Mouse (Mus musculus): ENCODE results near the gene Rad54l2. TPM values are rescaled to one million over a fixed set of nuclear protein-coding genes. Genes with fewer than 3 reads are reported as not detected.

The Rad54l2 gene
- polyA plus RNA-seq, 1 experiment from 2014 or later: 10.2 TPM

GRCm38 (mm10) chr9:106783554-106783953, 5.4 kb downstream of the Rad54l2 start:
- Histone ChIP-seq H3K4me1 (peaks cover 18% of the 10 kb centered on the region), H3K27ac (replicated peaks) (no peak overlapping the region), H3K36me3 (replicated peaks) (no peaks in the 10 kb centered on the region), H3K27me3 (replicated peaks; ENCODE audit: low read depth, poor library complexity, severe bottlenecking) (no peaks in the 10 kb centered on the region), H3K9me3 (no peaks in the 10 kb centered on the region), H3K4me3 (no peak overlapping the region)
- DNase-seq (ENCODE audit: low spot score): no peak
- 98% methylated on average over 2 of the region's 2 CpGs for WGBS

GRCm38 (mm10) chr9:106780086-106780485, 8.9 kb downstream of the Rad54l2 start:
- Histone ChIP-seq H3K9me3 (no peaks in the 10 kb centered on the region), H3K36me3 (replicated peaks) (no peaks in the 10 kb centered on the region), H3K4me1 (peaks cover 6% of the 10 kb centered on the region; the same call in 1 of the 2 replicates), H3K4me3 (no peak overlapping the region), H3K27me3 (replicated peaks; ENCODE audit: low read depth, poor library complexity, severe bottlenecking) (no peaks in the 10 kb centered on the region), H3K27ac (replicated peaks) (no peak overlapping the region)
- no peak for DNase-seq (ENCODE audit: low spot score)
- 87% methylated on average over 3 of the region's 3 CpGs for WGBS

DNA sequence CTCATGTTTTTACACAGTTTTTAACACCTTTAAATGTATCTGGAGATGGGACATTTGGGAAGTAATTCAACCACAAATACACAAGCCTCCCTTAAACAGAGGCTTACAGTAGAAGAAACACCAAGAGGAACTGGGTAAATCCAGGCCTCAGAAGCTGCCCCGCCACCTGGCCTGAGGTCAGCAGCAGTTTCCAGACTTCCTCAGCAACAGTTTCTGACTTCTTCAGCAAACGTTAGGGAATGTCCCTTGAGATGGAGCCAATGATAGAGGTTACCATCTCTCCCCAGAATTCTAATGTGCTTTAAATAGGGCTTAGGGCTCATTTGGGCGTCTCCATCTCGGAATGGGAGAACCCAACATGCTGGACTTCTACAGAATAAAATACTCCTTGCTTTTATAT, 10.7 kb downstream of the Rad54l2 start:
- Histone ChIP-seq H3K4me1 (peaks cover 6% of the 10 kb centered on the region; the same call in 1 of the 2 replicates), H3K4me3 (no peak overlapping the region), H3K9me3 (no peaks in the 10 kb centered on the region), H3K27me3 (replicated peaks; ENCODE audit: low read depth, poor library complexity, severe bottlenecking) (no peaks in the 10 kb centered on the region), H3K36me3 (replicated peaks) (no peaks in the 10 kb centered on the region), H3K27ac (replicated peaks) (no peak overlapping the region)
- no peak for DNase-seq (ENCODE audit: low spot score)
- 83% methylated on average over 4 of the region's 4 CpGs for WGBS

- no peaks in the 10 kb centered on the region for H3K36me3 ChIP-seq (replicated peaks)
- WGBS: 90% methylated on average over 3 of the region's 3 CpGs
- no peaks in the 10 kb centered on the region for H3K27me3 ChIP-seq (replicated peaks; ENCODE audit: low read depth, poor library complexity, severe bottlenecking)
- no peak overlapping the region for H3K27ac ChIP-seq (replicated peaks)
- H3K9me3 ChIP-seq: no peaks in the 10 kb centered on the region
- H3K4me1 ChIP-seq: peaks cover 6% of the 10 kb centered on the region; the same call in 1 of the 2 replicates
- no peak overlapping the region for H3K4me3 ChIP-seq
- no peak for DNase-seq (ENCODE audit: low spot score)
Measured at GRCm38 (mm10) chr9:106777423-106777822, 11.6 kb downstream of the Rad54l2 start.

DNA sequence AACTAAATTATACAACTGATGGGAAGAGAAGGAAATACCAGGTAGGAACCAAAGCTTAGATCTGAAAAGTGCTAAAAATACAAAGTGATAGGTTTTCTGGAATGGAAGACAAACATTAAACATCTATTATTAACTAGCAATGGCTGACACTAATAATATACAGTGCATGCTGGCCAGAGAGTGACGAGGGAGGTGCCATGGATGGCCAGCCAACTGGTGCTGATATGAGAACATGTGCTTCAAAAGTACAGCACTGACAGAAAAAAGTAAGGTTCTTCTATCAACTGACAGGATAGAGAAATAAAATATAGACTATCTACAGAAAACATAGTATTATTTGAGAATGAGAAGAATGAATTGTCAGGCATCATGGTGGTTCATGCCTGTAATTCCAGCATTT, 12.9 kb downstream of the Rad54l2 start:
- no peak for DNase-seq (ENCODE audit: low spot score)
- H3K36me3 ChIP-seq (replicated peaks): no peaks in the 10 kb centered on the region
- H3K9me3 ChIP-seq: no peaks in the 10 kb centered on the region
- no peak overlapping the region for H3K27ac ChIP-seq (replicated peaks)
- 85% methylated on average over 1 of the region's 1 CpGs for WGBS
- peaks cover 6% of the 10 kb centered on the region; the same call in 1 of the 2 replicates for H3K4me1 ChIP-seq
- H3K27me3 ChIP-seq (replicated peaks; ENCODE audit: low read depth, poor library complexity, severe bottlenecking): no peaks in the 10 kb centered on the region
- no peak overlapping the region for H3K4me3 ChIP-seq

- WGBS: 97% methylated on average over 2 of the region's 2 CpGs
- Histone ChIP-seq H3K36me3 (replicated peaks) (peaks cover 5% of the 10 kb centered on the region; the same call in 1 of the 2 replicates), H3K4me3 (no peak overlapping the region), H3K4me1 (no peaks in the 10 kb centered on the region), H3K27ac (replicated peaks) (no peak overlapping the region), H3K9me3 (no peaks in the 10 kb centered on the region), H3K27me3 (replicated peaks; ENCODE audit: low read depth, poor library complexity, severe bottlenecking) (no peaks in the 10 kb centered on the region)
- DNase-seq (ENCODE audit: low spot score): no peak
Measured at GRCm38 (mm10) chr9:106771770-106772169, 17.2 kb downstream of the Rad54l2 start.

DNA sequence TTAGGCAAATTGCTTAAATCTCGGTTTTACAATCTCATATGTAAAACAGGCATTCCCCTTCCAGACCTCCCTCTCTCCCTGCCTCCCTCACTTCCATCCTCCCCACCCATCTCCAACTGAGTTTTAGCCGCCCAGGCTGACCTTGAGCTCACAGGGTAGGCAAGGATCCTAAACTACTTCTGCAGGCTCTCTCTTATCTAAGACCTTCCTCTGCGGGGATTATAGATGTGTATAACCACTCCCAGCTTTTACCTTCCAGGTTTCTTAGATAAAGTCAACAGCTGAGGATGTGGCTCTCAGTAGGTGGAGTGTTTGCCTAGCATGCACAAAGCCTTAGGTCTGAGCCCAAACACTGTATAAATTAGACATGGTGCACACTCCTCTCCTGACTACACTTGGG, 18.8 kb downstream of the Rad54l2 start:
- 88% methylated on average over 3 of the region's 3 CpGs for WGBS
- no peaks in the 10 kb centered on the region for H3K4me1 ChIP-seq
- H3K9me3 ChIP-seq: no peaks in the 10 kb centered on the region

GRCm38 (mm10) chr9:106769781-106770180, 19.2 kb downstream of the Rad54l2 start:
- no peak overlapping the region for H3K27ac ChIP-seq (replicated peaks)
- WGBS: 94% methylated on average over 5 of the region's 5 CpGs
- no peak overlapping the region for H3K4me3 ChIP-seq
- H3K36me3 ChIP-seq (replicated peaks): peaks cover 5% of the 10 kb centered on the region; the same call in 1 of the 2 replicates
- H3K4me1 ChIP-seq: no peaks in the 10 kb centered on the region
- DNase-seq (ENCODE audit: low spot score): no peak
- H3K9me3 ChIP-seq: no peaks in the 10 kb centered on the region
- no peaks in the 10 kb centered on the region for H3K27me3 ChIP-seq (replicated peaks; ENCODE audit: low read depth, poor library complexity, severe bottlenecking)

More for the DNA sequence above, 18.8 kb downstream of the Rad54l2 start:
- Histone ChIP-seq H3K36me3 (replicated peaks) (peaks cover 5% of the 10 kb centered on the region; the same call in 1 of the 2 replicates), H3K4me3 (no peak overlapping the region), H3K27me3 (replicated peaks; ENCODE audit: low read depth, poor library complexity, severe bottlenecking) (no peaks in the 10 kb centered on the region), H3K27ac (replicated peaks) (no peak overlapping the region)
- no peak for DNase-seq (ENCODE audit: low spot score)

GRCm38 (mm10) chr9:106756421-106756820, 32.6 kb downstream of the Rad54l2 start:
- Histone ChIP-seq H3K36me3 (replicated peaks) (peaks cover 54% of the 10 kb centered on the region), H3K27me3 (replicated peaks; ENCODE audit: low read depth, poor library complexity, severe bottlenecking) (no peaks in the 10 kb centered on the region), H3K4me1 (no peaks in the 10 kb centered on the region), H3K27ac (replicated peaks) (no peak overlapping the region), H3K4me3 (no peak overlapping the region), H3K9me3 (no peaks in the 10 kb centered on the region)
- no peak for DNase-seq (ENCODE audit: low spot score)
- WGBS: 93% methylated on average over 9 of the region's 9 CpGs

GRCm38 (mm10) chr9:106755776-106756175, 33.2 kb downstream of the Rad54l2 start:
- H3K4me1 ChIP-seq: no peaks in the 10 kb centered on the region
- H3K27ac ChIP-seq (replicated peaks): no peak overlapping the region
- H3K27me3 ChIP-seq (replicated peaks; ENCODE audit: low read depth, poor library complexity, severe bottlenecking): no peaks in the 10 kb centered on the region
- no peak overlapping the region for H3K4me3 ChIP-seq
- H3K36me3 ChIP-seq (replicated peaks): peaks cover 61% of the 10 kb centered on the region
- no peaks in the 10 kb centered on the region for H3K9me3 ChIP-seq
- DNase-seq (ENCODE audit: low spot score): no peak
- WGBS: 91% methylated on average over 4 of the region's 4 CpGs

DNA sequence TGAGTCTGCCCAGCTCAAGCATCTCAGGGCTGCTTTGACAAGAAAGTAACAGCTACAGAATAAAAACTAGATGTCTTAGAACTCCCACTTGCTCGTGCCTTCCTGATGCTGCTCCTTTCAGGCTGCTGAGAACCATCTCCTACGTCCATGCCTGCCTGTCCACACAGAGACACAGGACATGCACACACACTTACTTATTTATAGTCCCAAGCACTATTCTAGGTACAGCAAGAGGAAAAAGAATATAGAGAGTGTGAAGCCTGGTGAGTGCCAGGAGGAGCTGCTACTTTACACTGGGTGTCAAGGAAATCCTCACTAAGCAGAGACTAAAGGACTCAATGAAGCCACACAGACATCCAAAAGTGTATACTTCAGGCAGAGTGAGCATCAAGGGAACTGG, 34.7 kb downstream of the Rad54l2 start:
- peaks cover 65% of the 10 kb centered on the region for H3K36me3 ChIP-seq (replicated peaks)
- no peaks in the 10 kb centered on the region for H3K27me3 ChIP-seq (replicated peaks; ENCODE audit: low read depth, poor library complexity, severe bottlenecking)
- H3K9me3 ChIP-seq: no peaks in the 10 kb centered on the region
- no peak for DNase-seq (ENCODE audit: low spot score)
- WGBS: 88% methylated on average over 2 of the region's 2 CpGs
- H3K27ac ChIP-seq (replicated peaks): no peak overlapping the region
- no peaks in the 10 kb centered on the region for H3K4me1 ChIP-seq
- no peak overlapping the region for H3K4me3 ChIP-seq

GRCm38 (mm10) chr9:106752135-106752534, 36.9 kb downstream of the Rad54l2 start:
- no peak for DNase-seq (ENCODE audit: low spot score)
- H3K36me3 ChIP-seq (replicated peaks): peaks cover 64% of the 10 kb centered on the region
- H3K27me3 ChIP-seq (replicated peaks; ENCODE audit: low read depth, poor library complexity, severe bottlenecking): no peaks in the 10 kb centered on the region
- H3K4me1 ChIP-seq: no peaks in the 10 kb centered on the region
- 90% methylated on average over 5 of the region's 5 CpGs for WGBS
- no peak overlapping the region for H3K4me3 ChIP-seq
- H3K27ac ChIP-seq (replicated peaks): no peak overlapping the region
- H3K9me3 ChIP-seq: no peaks in the 10 kb centered on the region

DNA sequence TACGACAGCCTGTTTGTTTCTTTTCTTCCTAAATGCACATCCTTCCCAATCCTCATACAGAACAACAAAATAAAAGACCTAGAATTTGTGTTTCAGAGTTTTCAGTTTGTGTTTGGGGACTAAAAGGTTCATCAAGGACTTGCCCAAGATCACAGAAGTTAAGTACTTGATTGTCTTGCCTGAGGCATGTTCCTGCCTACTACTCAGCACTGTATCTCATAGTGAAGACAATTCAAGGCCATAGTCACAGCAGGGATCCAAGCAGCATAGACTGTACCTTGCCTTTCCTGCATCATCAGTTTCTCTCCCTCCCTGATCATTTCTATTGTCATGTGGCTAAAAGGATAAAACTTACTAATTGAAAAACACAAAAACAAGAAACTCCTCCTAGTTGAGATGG, 49.0 kb downstream of the Rad54l2 start:
- WGBS: 84% methylated on average over 1 of the region's 1 CpGs
- Histone ChIP-seq H3K27ac (replicated peaks) (no peak overlapping the region), H3K9me3 (no peaks in the 10 kb centered on the region), H3K4me1 (no peaks in the 10 kb centered on the region), H3K36me3 (replicated peaks) (peaks cover 44% of the 10 kb centered on the region), H3K27me3 (replicated peaks; ENCODE audit: low read depth, poor library complexity, severe bottlenecking) (no peaks in the 10 kb centered on the region), H3K4me3 (no peak overlapping the region)
- DNase-seq (ENCODE audit: low spot score): no peak

GRCm38 (mm10) chr9:106739056-106739455, 49.9 kb downstream of the Rad54l2 start:
- no peak for DNase-seq (ENCODE audit: low spot score)
- Histone ChIP-seq H3K4me1 (no peaks in the 10 kb centered on the region), H3K9me3 (no peaks in the 10 kb centered on the region), H3K4me3 (no peak overlapping the region), H3K27ac (replicated peaks) (no peak overlapping the region), H3K27me3 (replicated peaks; ENCODE audit: low read depth, poor library complexity, severe bottlenecking) (no peaks in the 10 kb centered on the region), H3K36me3 (replicated peaks) (peaks cover 44% of the 10 kb centered on the region)
- WGBS: 77% methylated on average over 1 of the region's 1 CpGs

Data from embryonic facial prominence, embryonic 10.5 days (tissue).